Mouse (Mus musculus) forebrain, embryonic 12.5 days (tissue): Measurements from ENCODE around the gene Wt1. TPM values are rescaled to one million over a fixed set of nuclear protein-coding genes. Genes with fewer than 3 reads are reported as not detected.

Source experiments
- ATAC-seq: fragments of 200-750 bp; cut with Nextera tagmentation; 2 replicates; pipeline ENCODE4 v1.8.0; 2017; ENCODE audit warnings: moderate TSS enrichment; ENCODE audit not compliant: low FRiP score
- H3K27ac ChIP-seq: fragments of 300-500 bp; sonication (generic); 2 replicates; pipeline ENCODE4 v1.5.1; 2016; ENCODE audit warnings: mild to moderate bottlenecking
- H3K27me3 ChIP-seq: fragments of 300-500 bp; sonication (generic); 2 replicates; pipeline ENCODE4 v1.6.1; 2016; ENCODE audit warnings: mild to moderate bottlenecking
- H3K36me3 ChIP-seq: fragments of 300-500 bp; sonication (generic); replicated peaks from 2 replicates; pipeline ENCODE4 v1.6.1; 2016; ENCODE audit warnings: mild to moderate bottlenecking
- H3K4me1 ChIP-seq: fragments of 300-500 bp; sonication (generic); 2 replicates; pipeline ENCODE4 v1.6.1; 2016
- H3K4me2 ChIP-seq: fragments of 300-500 bp; sonication (generic); 2 replicates; pipeline ENCODE4 v1.6.1; 2016; ENCODE audit warnings: mild to moderate bottlenecking, moderate library complexity
- H3K4me3 ChIP-seq: fragments of 300-500 bp; sonication (generic); replicated peaks from 2 replicates; pipeline ENCODE4 v1.5.1; 2016; ENCODE audit warnings: mild to moderate bottlenecking
- H3K9ac ChIP-seq: fragments of 300-500 bp; sonication (generic); 2 replicates; pipeline ENCODE4 v1.6.1; 2016; ENCODE audit warnings: mild to moderate bottlenecking
- H3K9me3 ChIP-seq: fragments of 300-500 bp; sonication (generic); 2 replicates; pipeline ENCODE4 v1.6.1; 2016
- WGBS: fragments of 180-500 bp; shearing (Covaris S2); methylation state at CpG from one replicate; pipeline ENCODE4 v1.1.7; 2016; 5-methylcytosine and 5-hydroxymethylcytosine counted together
- polyA plus RNA-seq: library from polyadenylated mRNA; unstranded; fragments of >200 nt; fragmentation: Nextera tagmentation; extraction: Ambion mirVana; gene quantifications from 2 replicates; pipeline ENCODE4 v1.2.1, GENCODE M21; 2016

The Wt1 gene
- polyA plus RNA-seq, 1 experiment from 2014 or later: not detected

GRCm38 (mm10) chr2:105151544-105151943 is 25.2 kb downstream of the Wt1 start:
- Histone ChIP-seq H3K27me3 (0 out of 2 replicates have a peak, but pooled peaks cover 3% of the 10 kb centered on the region), H3K4me1 (peaks cover 5% of the 10 kb centered on the region; the same call in 1 of the 2 replicates), H3K9me3 (no peaks in the 10 kb centered on the region), H3K4me3 (no peak overlapping the region), H3K9ac (no peak overlapping the region), H3K27ac (no peak overlapping the region), H3K4me2 (no peak overlapping the region), H3K36me3 (no peaks in the 10 kb centered on the region)
- 96% methylated on average over 5 of the region's 5 CpGs for WGBS
- ATAC-seq: no peak

- no peak overlapping the region for H3K4me2 ChIP-seq
- no peak for ATAC-seq
- no peaks in the 10 kb centered on the region for H3K27me3 ChIP-seq
- H3K9ac ChIP-seq: no peak overlapping the region
- H3K9me3 ChIP-seq: no peaks in the 10 kb centered on the region
- no peaks in the 10 kb centered on the region for H3K36me3 ChIP-seq
- peaks cover 5% of the 10 kb centered on the region; the same call in 1 of the 2 replicates for H3K4me1 ChIP-seq
- WGBS: 86% methylated on average over 1 of the region's 1 CpGs
- H3K4me3 ChIP-seq: no peak overlapping the region
- no peak overlapping the region for H3K27ac ChIP-seq
Measured at GRCm38 (mm10) chr2:105153046-105153445, 26.7 kb downstream of the Wt1 start.

GRCm38 (mm10) chr2:105160949-105161348 is 34.6 kb downstream of the Wt1 start:
- WGBS: 79% methylated on average over 2 of the region's 2 CpGs
- Histone ChIP-seq H3K36me3 (no peaks in the 10 kb centered on the region), H3K27ac (no peak overlapping the region), H3K4me3 (no peak overlapping the region), H3K9ac (no peak overlapping the region), H3K27me3 (no peaks in the 10 kb centered on the region), H3K4me2 (no peak overlapping the region), H3K9me3 (no peaks in the 10 kb centered on the region), H3K4me1 (no peaks in the 10 kb centered on the region)
- no peak for ATAC-seq

GRCm38 (mm10) chr2:105162763-105163162 is 36.4 kb downstream of the Wt1 start:
- Histone ChIP-seq H3K36me3 (no peaks in the 10 kb centered on the region), H3K9ac (no peak overlapping the region), H3K27me3 (no peaks in the 10 kb centered on the region), H3K4me2 (no peak overlapping the region), H3K4me1 (no peaks in the 10 kb centered on the region), H3K9me3 (no peaks in the 10 kb centered on the region), H3K4me3 (no peak overlapping the region), H3K27ac (no peak overlapping the region)
- 45% methylated on average over 4 of the region's 4 CpGs for WGBS
- no peak for ATAC-seq

- H3K9me3 ChIP-seq: no peaks in the 10 kb centered on the region
- no peak overlapping the region for H3K9ac ChIP-seq
- no peaks in the 10 kb centered on the region for H3K4me1 ChIP-seq
- H3K36me3 ChIP-seq: no peaks in the 10 kb centered on the region
- no peak overlapping the region for H3K27ac ChIP-seq
- H3K4me3 ChIP-seq: no peak overlapping the region
- ATAC-seq: no peak
- no peaks in the 10 kb centered on the region for H3K27me3 ChIP-seq
- WGBS: 84% methylated on average over 3 of the region's 3 CpGs
- no peak overlapping the region for H3K4me2 ChIP-seq
Measured at GRCm38 (mm10) chr2:105168137-105168536, 41.8 kb downstream of the Wt1 start.

- Histone ChIP-seq H3K27ac (no peak overlapping the region), H3K36me3 (no peaks in the 10 kb centered on the region), H3K4me2 (no peak overlapping the region), H3K9ac (no peak overlapping the region), H3K4me1 (no peaks in the 10 kb centered on the region), H3K27me3 (peaks cover 4% of the 10 kb centered on the region; the same call in 1 of the 2 replicates), H3K9me3 (no peaks in the 10 kb centered on the region), H3K4me3 (no peak overlapping the region)
- WGBS: 69% methylated on average over 2 of the region's 2 CpGs
- ATAC-seq: no peak
Measured at GRCm38 (mm10) chr2:105174254-105174653, 47.9 kb downstream of the Wt1 start.

- no peak overlapping the region for H3K9ac ChIP-seq
- 96% methylated on average over 12 of the region's 12 CpGs for WGBS
- ATAC-seq: no peak
- no peak overlapping the region for H3K4me2 ChIP-seq
- H3K4me1 ChIP-seq: no peaks in the 10 kb centered on the region
- H3K36me3 ChIP-seq: no peaks in the 10 kb centered on the region
- H3K4me3 ChIP-seq: no peak overlapping the region
- H3K9me3 ChIP-seq: 0 out of 2 replicates have a peak, but pooled peaks cover 3% of the 10 kb centered on the region
- peaks cover 4% of the 10 kb centered on the region; the same call in 1 of the 2 replicates for H3K27me3 ChIP-seq
- H3K27ac ChIP-seq: no peak overlapping the region
Measured at GRCm38 (mm10) chr2:105178871-105179270, 52.5 kb downstream of the Wt1 start.

GRCm38 (mm10) chr2:105182501-105182900 is 56.2 kb downstream of the Wt1 start:
- H3K4me2 ChIP-seq: no peak overlapping the region
- H3K4me1 ChIP-seq: no peaks in the 10 kb centered on the region
- H3K4me3 ChIP-seq: no peak overlapping the region
- H3K36me3 ChIP-seq: no peaks in the 10 kb centered on the region
- 31% methylated on average over 6 of the region's 6 CpGs for WGBS
- no peak overlapping the region for H3K27ac ChIP-seq
- no peaks in the 10 kb centered on the region for H3K27me3 ChIP-seq
- H3K9me3 ChIP-seq: 0 out of 2 replicates have a peak, but pooled peaks cover 3% of the 10 kb centered on the region
- ATAC-seq: no peak
- no peak overlapping the region for H3K9ac ChIP-seq

- Histone ChIP-seq H3K36me3 (no peaks in the 10 kb centered on the region), H3K9ac (no peak overlapping the region), H3K4me2 (no peak overlapping the region), H3K27ac (no peak overlapping the region), H3K9me3 (no peaks in the 10 kb centered on the region), H3K4me3 (no peak overlapping the region), H3K27me3 (no peaks in the 10 kb centered on the region), H3K4me1 (no peaks in the 10 kb centered on the region)
- ATAC-seq: no peak
- WGBS: 93% methylated on average over 3 of the region's 3 CpGs
Measured at GRCm38 (mm10) chr2:105185140-105185539, 58.8 kb downstream of the Wt1 start.

- Histone ChIP-seq H3K4me3 (no peak overlapping the region), H3K27me3 (no peaks in the 10 kb centered on the region), H3K36me3 (no peaks in the 10 kb centered on the region), H3K4me2 (no peak overlapping the region), H3K4me1 (no peaks in the 10 kb centered on the region), H3K9me3 (no peaks in the 10 kb centered on the region), H3K27ac (no peak overlapping the region), H3K9ac (no peak overlapping the region)
- ATAC-seq: no peak
- WGBS: 75% methylated on average over 13 of the region's 13 CpGs
Measured at GRCm38 (mm10) chr2:105185768-105186529, 59.6 kb downstream of the Wt1 start.

- H3K4me2 ChIP-seq: no peak overlapping the region
- ATAC-seq: no peak
- no peaks in the 10 kb centered on the region for H3K9me3 ChIP-seq
- H3K36me3 ChIP-seq: no peaks in the 10 kb centered on the region
- H3K4me1 ChIP-seq: no peaks in the 10 kb centered on the region
- H3K27me3 ChIP-seq: no peaks in the 10 kb centered on the region
- no peak overlapping the region for H3K9ac ChIP-seq
- WGBS: 84% methylated on average over 5 of the region's 5 CpGs
- no peak overlapping the region for H3K27ac ChIP-seq
- H3K4me3 ChIP-seq: no peak overlapping the region
Measured at GRCm38 (mm10) chr2:105186591-105186990, 60.3 kb downstream of the Wt1 start.

- Histone ChIP-seq H3K4me3 (no peak overlapping the region), H3K36me3 (no peaks in the 10 kb centered on the region), H3K4me1 (no peaks in the 10 kb centered on the region), H3K27me3 (no peaks in the 10 kb centered on the region), H3K9me3 (no peaks in the 10 kb centered on the region), H3K4me2 (no peak overlapping the region), H3K9ac (no peak overlapping the region), H3K27ac (no peak overlapping the region)
- 75% methylated on average over 10 of the region's 10 CpGs for WGBS
- ATAC-seq: no peak
Measured at GRCm38 (mm10) chr2:105188182-105188581, 61.9 kb downstream of the Wt1 start.

GRCm38 (mm10) chr2:105189352-105189751 is 63.0 kb downstream of the Wt1 start:
- ATAC-seq: no peak
- no peak overlapping the region for H3K4me3 ChIP-seq
- H3K36me3 ChIP-seq: no peaks in the 10 kb centered on the region
- WGBS: 27% methylated on average over 5 of the region's 5 CpGs
- H3K4me2 ChIP-seq: no peak overlapping the region
- no peaks in the 10 kb centered on the region for H3K4me1 ChIP-seq
- H3K27ac ChIP-seq: no peak overlapping the region
- no peaks in the 10 kb centered on the region for H3K9me3 ChIP-seq
- no peaks in the 10 kb centered on the region for H3K27me3 ChIP-seq
- no peak overlapping the region for H3K9ac ChIP-seq
